Mouse (Mus musculus) cerebellum, adult 18-20 months (tissue): ENCODE measurements around the gene Taf10.

ENCODE experiments used
- DNase-seq, 2 experiments: peaks; one replicate each; pipeline ENCODE4 v3.0.0; 2021

Taf10 gene

GRCm38 (mm10) chr7:105708733-105709132 is 35.4 kb downstream of the Taf10 start:
- DNase-seq: no peak

GRCm38 (mm10) chr7:105703816-105704215 is 40.3 kb downstream of the Taf10 start:
- peak; percentile 46 to 59 for DNase-seq

- DNase-seq: peak; percentile 20 to 28
Observed at GRCm38 (mm10) chr7:105703184-105703583, 41.0 kb downstream of the Taf10 start.

- DNase-seq: no peak
Observed at GRCm38 (mm10) chr7:105690875-105691274, 53.3 kb downstream of the Taf10 start.
